Comparison of ENCODE assay signal across 10 mouse cellular contexts in genomic region chr15:93758204-93758836, GRCm38 (mm10).
DNase-seq lines count a peak whose midpoint lies in the region.
"Had no signal": no experiment of that assay in that cellular context is flagged by ENCODE, and none has a peak within 500 bp of the region (broad histone marks: within the 10 kb centered on the region; RNA-seq: fewer than 3 reads in every experiment).

No protein-coding gene starts in this region.

- DNase-seq in adrenal gland, adult 2 months = peak; percentile 7
- no peak for DNase-seq in adrenal gland, postnatal 4 days (ENCODE audit: low spot score in 2 of 2)
- DNase-seq in kidney, postnatal 4 days = peak; percentile 52 to 53
- no peak for DNase-seq in kidney, postnatal 25 days
- peak; percentile 68 to 74 for DNase-seq in heart, postnatal 10 days
- peak; percentile 33 to 67 for DNase-seq in lung, postnatal 4 days
- DNase-seq in B cell, adult 2 months = no peak
- no peak for DNase-seq in frontal cortex, postnatal 10 days (ENCODE audit: low spot score in 2 of 2)
- DNase-seq: cerebellum, adult 11 months; right cerebral cortex, postnatal 25 days had no signal

- intact Hi-C loops in heart, postnatal 10 days (cut with DNase I) = loop anchor here (10.0 kb wide), 1 partner anchor 456 kb away; no protein-coding TSS in a partner anchor

Comparison
In these comparisons a context has a peak if more than half of its experiments do, and no peak if none do; other contexts are left out.
1. DNase-seq: peak in adrenal gland, adult 2 months (single experiment), kidney, postnatal 4 days (2 of 2), heart, postnatal 10 days (2 of 2) and lung, postnatal 4 days (2 of 2); none in adrenal gland, postnatal 4 days (0 of 2), kidney, postnatal 25 days (0 of 2), B cell, adult 2 months (0 of 2) and frontal cortex, postnatal 10 days (0 of 2).